Mouse (Mus musculus): ENCODE measurements around the gene Mzt1. TPM values are rescaled to one million over a fixed set of nuclear protein-coding genes. Genes with fewer than 3 reads are reported as not detected.
A peak's percentile ranks its signal among the peaks of the same experiment; 100 is the strongest.
"Not testable (repeated sequence)": the region's sequence is repeated elsewhere in the genome, so short reads cannot be mapped to it uniquely, and the experiment has no call there.

The Mzt1 gene
- polyA plus RNA-seq, 1 experiment from 2014 or later = 107 TPM

GRCm38 (mm10) chr14:99045378-99046030 lies 430 bp downstream of the Mzt1 start:
- H3K36me3 ChIP-seq (replicated peaks; ENCODE audit: control insufficient read depth, insufficient read depth, low read depth, low read length) = no peaks in the 10 kb centered on the region
- peak overlapping the region; percentile 62 for H3K4me2 ChIP-seq (ENCODE audit: low read depth, low read length)
- DNase-seq (ENCODE audit: low spot score) (no peak), ATAC-seq (replicated peaks; ENCODE audit: insufficient number of reproducible peaks, low FRiP score, low TSS enrichment, low read depth) (no peak)
- H3K4me3 ChIP-seq (ENCODE audit: low read depth, low read length) = peak overlapping the region; percentile 96
- WGBS = 1% methylated on average over 54 of the region's 70 CpGs
- H3K27me3 ChIP-seq (ENCODE audit: control insufficient read depth, insufficient read depth, low read length) = no peaks in the 10 kb centered on the region
- no peaks in the 10 kb centered on the region for H3K9me3 ChIP-seq (replicated peaks; ENCODE audit: control insufficient read depth, low read length)
- peak overlapping the region; percentile 77 for H3K27ac ChIP-seq (replicated peaks; ENCODE audit: low read depth, low read length)
- peak overlapping the region; percentile 97 for H3K9ac ChIP-seq (replicated peaks; ENCODE audit: low read length)
- H3K4me1 ChIP-seq (ENCODE audit: control insufficient read depth, insufficient read depth, low read length) = no peaks in the 10 kb centered on the region

GRCm38 (mm10) chr14:99044718-99045117 lies 1.2 kb downstream of the Mzt1 start:
- H3K4me3 ChIP-seq (ENCODE audit: low read depth, low read length) = peak overlapping the region; percentile 96
- peak overlapping the region; percentile 97 for H3K9ac ChIP-seq (replicated peaks; ENCODE audit: low read length)
- H3K27me3 ChIP-seq (ENCODE audit: control insufficient read depth, insufficient read depth, low read length) = no peaks in the 10 kb centered on the region
- DNase-seq (ENCODE audit: low spot score) = no peak
- no peaks in the 10 kb centered on the region for H3K9me3 ChIP-seq (replicated peaks; ENCODE audit: control insufficient read depth, low read length)
- no peaks in the 10 kb centered on the region for H3K4me1 ChIP-seq (ENCODE audit: control insufficient read depth, insufficient read depth, low read length)
- ATAC-seq (replicated peaks; ENCODE audit: insufficient number of reproducible peaks, low FRiP score, low TSS enrichment, low read depth) = no peak
- no peaks in the 10 kb centered on the region for H3K36me3 ChIP-seq (replicated peaks; ENCODE audit: control insufficient read depth, insufficient read depth, low read depth, low read length)
- H3K4me2 ChIP-seq (ENCODE audit: low read depth, low read length) = peak overlapping the region; percentile 62
- no peak overlapping the region for H3K27ac ChIP-seq (replicated peaks; ENCODE audit: low read depth, low read length)
- 8% methylated on average over 5 of the region's 5 CpGs for WGBS

DNA sequence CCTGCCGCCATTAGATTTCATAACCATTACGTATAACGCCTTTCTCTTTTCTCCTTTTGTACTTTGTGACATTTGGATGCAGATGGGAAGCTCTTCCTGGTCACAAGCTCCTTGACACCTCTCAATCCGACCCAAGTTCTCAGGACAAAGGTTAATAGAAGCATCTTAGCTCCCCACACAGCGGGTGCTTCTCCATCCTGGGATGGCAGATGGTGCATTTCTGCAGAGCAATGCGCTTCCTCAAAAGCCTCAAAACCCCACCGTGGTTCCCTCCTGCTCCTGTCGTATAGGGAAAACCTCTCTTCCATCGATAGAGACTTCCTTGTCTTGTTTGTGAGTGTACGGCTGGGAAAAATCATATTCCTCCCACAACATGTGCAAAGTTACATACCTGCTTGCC lies 1.8 kb downstream of the Mzt1 start:
- Histone ChIP-seq H3K4me2 (ENCODE audit: low read depth, low read length) (peak overlapping the region; percentile 30; the same call in 1 of the 2 replicates), H3K4me1 (ENCODE audit: control insufficient read depth, insufficient read depth, low read length) (no peaks in the 10 kb centered on the region), H3K27me3 (ENCODE audit: control insufficient read depth, insufficient read depth, low read length) (no peaks in the 10 kb centered on the region), H3K9ac (replicated peaks; ENCODE audit: low read length) (no peak overlapping the region), H3K27ac (replicated peaks; ENCODE audit: low read depth, low read length) (no peak overlapping the region), H3K36me3 (replicated peaks; ENCODE audit: control insufficient read depth, insufficient read depth, low read depth, low read length) (no peaks in the 10 kb centered on the region), H3K4me3 (ENCODE audit: low read depth, low read length) (peak overlapping the region; percentile 96; the same call in 1 of the 2 replicates), H3K9me3 (replicated peaks; ENCODE audit: control insufficient read depth, low read length) (no peaks in the 10 kb centered on the region)
- ATAC-seq (replicated peaks; ENCODE audit: insufficient number of reproducible peaks, low FRiP score, low TSS enrichment, low read depth) (no peak), DNase-seq (ENCODE audit: low spot score) (no peak)
- 35% methylated on average over 10 of the region's 10 CpGs for WGBS

DNA sequence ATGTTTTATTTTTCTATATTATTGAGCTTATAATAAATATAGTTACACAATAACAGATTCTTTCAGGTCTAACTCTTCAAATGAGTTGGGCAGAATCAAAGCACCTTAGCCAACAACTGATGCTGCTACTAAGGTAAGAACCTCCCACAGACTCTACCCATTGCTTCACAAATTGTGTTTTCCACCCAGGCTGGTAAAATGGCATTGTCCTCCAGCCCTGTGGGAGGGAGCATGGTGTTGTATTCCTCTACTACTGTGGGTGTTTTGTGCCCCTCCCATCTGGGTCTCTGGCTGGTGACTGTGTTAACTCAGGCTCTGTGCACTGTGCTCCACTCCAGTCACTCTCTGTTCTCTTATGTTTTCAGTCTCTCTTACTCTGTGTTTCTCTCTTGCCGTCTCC lies 2.4 kb downstream of the Mzt1 start:
- Histone ChIP-seq H3K27me3 (ENCODE audit: control insufficient read depth, insufficient read depth, low read length) (no peaks in the 10 kb centered on the region), H3K4me1 (ENCODE audit: control insufficient read depth, insufficient read depth, low read length) (no peaks in the 10 kb centered on the region), H3K27ac (replicated peaks; ENCODE audit: low read depth, low read length) (no peak overlapping the region), H3K4me3 (ENCODE audit: low read depth, low read length) (no peak overlapping the region), H3K36me3 (replicated peaks; ENCODE audit: control insufficient read depth, insufficient read depth, low read depth, low read length) (no peaks in the 10 kb centered on the region), H3K4me2 (ENCODE audit: low read depth, low read length) (no peak overlapping the region), H3K9me3 (replicated peaks; ENCODE audit: control insufficient read depth, low read length) (no peaks in the 10 kb centered on the region), H3K9ac (replicated peaks; ENCODE audit: low read length) (no peak overlapping the region)
- DNase-seq (ENCODE audit: low spot score) (no peak), ATAC-seq (replicated peaks; ENCODE audit: insufficient number of reproducible peaks, low FRiP score, low TSS enrichment, low read depth) (no peak)
- 63% methylated on average over 1 of the region's 1 CpGs for WGBS

- 75% methylated on average over 4 of the region's 4 CpGs for WGBS
- Histone ChIP-seq H3K4me3 (ENCODE audit: low read depth, low read length) (no peak overlapping the region), H3K4me2 (ENCODE audit: low read depth, low read length) (no peak overlapping the region), H3K9ac (replicated peaks; ENCODE audit: low read length) (no peak overlapping the region), H3K4me1 (ENCODE audit: control insufficient read depth, insufficient read depth, low read length) (no peaks in the 10 kb centered on the region), H3K27ac (replicated peaks; ENCODE audit: low read depth, low read length) (no peak overlapping the region), H3K27me3 (ENCODE audit: control insufficient read depth, insufficient read depth, low read length) (no peaks in the 10 kb centered on the region), H3K9me3 (replicated peaks; ENCODE audit: control insufficient read depth, low read length) (no peaks in the 10 kb centered on the region), H3K36me3 (replicated peaks; ENCODE audit: control insufficient read depth, insufficient read depth, low read depth, low read length) (no peaks in the 10 kb centered on the region)
- DNase-seq (ENCODE audit: low spot score) (no peak), ATAC-seq (replicated peaks; ENCODE audit: insufficient number of reproducible peaks, low FRiP score, low TSS enrichment, low read depth) (no peak)
Observed at GRCm38 (mm10) chr14:99041416-99041815, 4.5 kb downstream of the Mzt1 start.

- not testable (repeated sequence) for H3K36me3 ChIP-seq (replicated peaks; ENCODE audit: control insufficient read depth, insufficient read depth, low read depth, low read length); H3K27me3 ChIP-seq (ENCODE audit: control insufficient read depth, insufficient read depth, low read length); H3K4me2 ChIP-seq (ENCODE audit: low read depth, low read length); H3K27ac ChIP-seq (replicated peaks; ENCODE audit: low read depth, low read length); H3K9me3 ChIP-seq (replicated peaks; ENCODE audit: control insufficient read depth, low read length); DNase-seq (ENCODE audit: low spot score); H3K9ac ChIP-seq (replicated peaks; ENCODE audit: low read length); H3K4me1 ChIP-seq (ENCODE audit: control insufficient read depth, insufficient read depth, low read length); H3K4me3 ChIP-seq (ENCODE audit: low read depth, low read length); ATAC-seq (replicated peaks; ENCODE audit: insufficient number of reproducible peaks, low FRiP score, low TSS enrichment, low read depth)
- 73% methylated on average over 5 of the region's 5 CpGs for WGBS
Observed at GRCm38 (mm10) chr14:99039308-99039707, 6.6 kb downstream of the Mzt1 start.

DNA sequence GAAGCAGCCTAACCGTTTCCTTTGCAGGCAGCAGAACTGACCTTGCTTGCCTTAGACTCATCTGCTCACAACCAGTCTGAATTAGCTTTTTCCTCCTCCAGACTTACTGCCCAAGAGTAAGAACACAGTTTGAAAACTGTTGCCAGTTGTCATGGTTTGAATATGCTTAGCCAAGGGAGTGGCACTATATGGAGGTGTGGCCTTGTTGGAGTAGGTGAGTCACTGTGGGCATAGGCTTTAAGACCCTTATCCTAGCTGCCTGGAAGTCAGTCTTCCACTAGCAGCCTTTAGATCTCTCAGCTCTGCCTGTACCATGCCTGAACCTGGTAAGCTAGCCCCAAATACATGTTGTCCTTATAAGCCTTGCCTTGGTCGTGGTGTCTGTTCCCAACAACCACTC lies 8.2 kb downstream of the Mzt1 start:
- Histone ChIP-seq H3K9me3 (replicated peaks; ENCODE audit: control insufficient read depth, low read length) (no peaks in the 10 kb centered on the region), H3K27ac (replicated peaks; ENCODE audit: low read depth, low read length) (no peak overlapping the region), H3K36me3 (replicated peaks; ENCODE audit: control insufficient read depth, insufficient read depth, low read depth, low read length) (no peaks in the 10 kb centered on the region; the same call in 1 of the 2 replicates), H3K27me3 (ENCODE audit: control insufficient read depth, insufficient read depth, low read length) (no peaks in the 10 kb centered on the region), H3K4me3 (ENCODE audit: low read depth, low read length) (no peak overlapping the region), H3K9ac (replicated peaks; ENCODE audit: low read length) (no peak overlapping the region), H3K4me1 (ENCODE audit: control insufficient read depth, insufficient read depth, low read length) (no peaks in the 10 kb centered on the region), H3K4me2 (ENCODE audit: low read depth, low read length) (no peak overlapping the region)
- 87% methylated on average over 2 of the region's 2 CpGs for WGBS
- no peak for ATAC-seq (replicated peaks; ENCODE audit: insufficient number of reproducible peaks, low FRiP score, low TSS enrichment, low read depth)
- DNase-seq (ENCODE audit: low spot score) = no peak

DNA sequence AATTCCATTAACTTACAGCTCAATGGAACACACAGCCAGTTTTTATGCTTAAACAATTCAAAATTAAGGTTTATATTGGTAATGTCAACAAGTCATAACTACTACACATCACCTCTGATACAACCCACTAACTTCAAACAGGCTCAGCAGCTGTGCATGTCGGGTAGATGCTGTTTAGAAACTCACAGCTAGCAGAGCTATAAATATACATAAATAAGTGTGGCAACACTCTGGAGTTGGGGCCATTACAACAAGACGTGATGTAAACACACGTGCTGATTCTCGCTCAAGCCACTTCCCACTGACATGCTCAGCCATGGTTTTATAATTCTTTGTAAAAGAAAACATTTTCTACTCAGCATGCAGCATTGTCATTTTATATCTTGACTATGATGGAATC lies 9.9 kb downstream of the Mzt1 start:
- Histone ChIP-seq H3K4me2 (ENCODE audit: low read depth, low read length) (no peak overlapping the region), H3K9ac (replicated peaks; ENCODE audit: low read length) (no peak overlapping the region), H3K9me3 (replicated peaks; ENCODE audit: control insufficient read depth, low read length) (no peaks in the 10 kb centered on the region), H3K27ac (replicated peaks; ENCODE audit: low read depth, low read length) (no peak overlapping the region), H3K4me1 (ENCODE audit: control insufficient read depth, insufficient read depth, low read length) (no peaks in the 10 kb centered on the region), H3K36me3 (replicated peaks; ENCODE audit: control insufficient read depth, insufficient read depth, low read depth, low read length) (no peaks in the 10 kb centered on the region; the same call in 1 of the 2 replicates), H3K4me3 (ENCODE audit: low read depth, low read length) (no peak overlapping the region), H3K27me3 (ENCODE audit: control insufficient read depth, insufficient read depth, low read length) (no peaks in the 10 kb centered on the region)
- WGBS = 86% methylated on average over 4 of the region's 4 CpGs
- ATAC-seq (replicated peaks; ENCODE audit: insufficient number of reproducible peaks, low FRiP score, low TSS enrichment, low read depth) (no peak), DNase-seq (ENCODE audit: low spot score) (no peak)

Measured in embryonic facial prominence, embryonic 11.5 days (tissue).